Mouse (Mus musculus): Measurements from ENCODE around the gene Tank. TPM values are rescaled to one million over a fixed set of nuclear protein-coding genes. Genes with fewer than 3 reads are reported as not detected.

Gene Tank
- 5.2 and 13.6 TPM in 2 replicates for polyA plus RNA-seq (2012; rRNA removed; ENCODE audit: low replicate concordance)

DNA sequence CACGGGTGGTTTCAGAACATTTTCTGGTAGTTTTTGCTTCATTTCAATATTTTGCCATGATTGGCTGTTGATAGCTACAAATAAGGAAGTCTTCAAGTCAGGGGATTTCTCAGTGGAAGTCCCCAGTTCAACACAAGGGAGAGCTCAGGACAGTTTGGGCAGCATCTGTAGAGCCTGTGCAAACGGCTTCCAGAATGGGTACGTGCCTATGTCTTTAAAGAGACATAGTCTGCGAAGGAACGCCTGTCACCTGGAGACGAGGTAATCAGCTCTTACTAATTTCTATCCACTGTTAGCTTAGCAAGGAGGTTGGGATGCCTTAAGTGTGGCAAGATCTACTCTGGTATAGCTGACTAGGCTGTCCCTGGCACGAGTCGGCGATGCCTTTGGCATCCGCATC, at the start of gene Tank:
Gene Tank (plus strand): TSS at position 153 of the 400 bp plus-strand sequence.

Other genes with a start within 250 kb of the Tank start
- gene Psmd14, start 133.1 kb downstream of the Tank start, polyA plus RNA-seq (2012; rRNA removed; ENCODE audit: low replicate concordance), result 8.1 and 24.5 TPM in 2 replicates
- gene Tbr1, start 224.3 kb downstream of the Tank start, polyA plus RNA-seq (2012; rRNA removed; ENCODE audit: low replicate concordance), result 0.10 TPM in 1 of 2 replicates, not detected in the other